Mouse (Mus musculus) skeletal muscle tissue, postnatal 0 days (tissue): Measurements from ENCODE around the gene Gm7849. TPM values are rescaled to one million over a fixed set of nuclear protein-coding genes. Genes with fewer than 3 reads are reported as not detected.

Experiments
- polyA plus RNA-seq: library from polyadenylated mRNA; unstranded; fragments of >200 nt; fragmentation: Nextera tagmentation; extraction: Ambion mirVana; gene quantifications from 2 replicates; pipeline ENCODE4 v1.2.1, GENCODE M21; 2015

The Gm7849 gene
- polyA plus RNA-seq: not detected in 2 replicates

DNA sequence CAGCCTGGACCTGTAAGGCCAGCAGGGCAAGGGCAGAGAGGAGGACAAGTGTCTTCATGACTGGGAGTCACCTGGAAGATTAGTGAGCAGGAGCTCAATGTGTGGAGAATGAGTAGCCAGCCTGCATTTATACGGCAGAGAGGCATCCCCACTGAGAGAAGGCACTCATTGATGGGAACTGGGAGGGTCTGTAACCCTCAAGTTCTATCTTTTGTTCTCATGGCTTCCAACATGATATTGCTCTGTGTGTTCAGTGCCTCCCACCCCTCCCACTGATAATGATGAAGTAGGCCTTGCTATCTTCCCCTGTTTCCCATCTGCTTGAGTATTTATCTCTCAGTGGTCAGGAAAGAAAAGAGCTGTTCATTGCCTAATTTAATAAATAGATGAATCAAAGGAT, at the start of gene Gm7849:
Gene Gm7849, minus strand, starts transcription at position 101 of the 400 bp plus-strand sequence.

DNA sequence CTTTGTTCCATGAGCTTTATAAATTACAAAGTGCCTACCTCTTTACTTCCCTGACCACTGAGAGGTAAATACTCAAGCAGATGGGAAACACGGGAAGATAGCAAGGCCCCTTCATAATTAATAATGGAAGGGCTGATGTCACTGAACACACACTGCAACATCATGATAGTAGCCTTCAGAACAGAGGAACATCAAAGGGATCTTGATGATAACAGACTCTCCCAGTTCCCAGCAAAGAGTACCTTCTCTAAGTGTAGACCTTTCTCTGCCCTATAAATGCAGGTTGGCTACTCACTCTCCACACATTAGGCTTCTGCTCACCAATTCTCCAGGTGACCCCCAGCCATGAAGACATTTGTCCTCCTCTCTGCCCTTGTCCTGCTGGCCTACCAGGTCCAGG, 29.2 kb downstream of the Gm7849 start, which contains the start of gene Defa36:
Gene Defa36, plus strand, starts transcription at position 301 of the 400 bp plus-strand sequence.

Other genes starting within 250 kb of the Gm7849 start
- gene Gm15292, start 206.8 kb downstream of the Gm7849 start, polyA plus RNA-seq: not detected in 2 replicates
- not detected in 2 replicates for gene Defa27, start 141.0 kb downstream of the Gm7849 start, polyA plus RNA-seq
- not detected in 2 replicates for gene Defa29, start 129.5 kb downstream of the Gm7849 start, polyA plus RNA-seq
- not detected in 2 replicates for gene Defa2, start 78.0 kb downstream of the Gm7849 start, polyA plus RNA-seq
- not detected in 2 replicates for gene Defa33, start 64.7 kb downstream of the Gm7849 start, polyA plus RNA-seq
- not detected in 2 replicates for gene Defa36, start 29.1 kb downstream of the Gm7849 start, polyA plus RNA-seq
- not detected in 2 replicates for gene Defa20, start 52.7 kb upstream of the Gm7849 start, polyA plus RNA-seq
- gene Defa32, start 72.5 kb upstream of the Gm7849 start, polyA plus RNA-seq: not detected in 2 replicates
- not detected in 2 replicates for gene Defa37, start 108.8 kb upstream of the Gm7849 start, polyA plus RNA-seq
- not detected in 2 replicates for gene Defa28, start 126.4 kb upstream of the Gm7849 start, polyA plus RNA-seq
- gene Gm7861, start 137.9 kb upstream of the Gm7849 start, polyA plus RNA-seq: not detected in 2 replicates
- gene Defa26, start 161.6 kb upstream of the Gm7849 start, polyA plus RNA-seq: not detected in 2 replicates
- gene Defa17, start 199.2 kb upstream of the Gm7849 start, polyA plus RNA-seq: not detected in 2 replicates
- not detected in 2 replicates for gene Defa34, start 209.2 kb upstream of the Gm7849 start, polyA plus RNA-seq
- gene AY761184, start 247.1 kb upstream of the Gm7849 start, polyA plus RNA-seq: not detected in 2 replicates